Mouse (Mus musculus) liver, adult 2 months (tissue): ENCODE measurements around the gene Nxf2.

Experiments used
- CTCF ChIP-seq: fragments of 200-500 bp; IDR thresholded peaks from 2 replicates; pipeline ENCODE4 v1.5.1; 2011; ENCODE audit warnings: low read depth, low read length, control low read depth
- POLR2A ChIP-seq: fragments of 200-500 bp; IDR thresholded peaks from 2 replicates; pipeline ENCODE4 v1.6.1; 2011; ENCODE audit warnings: low read length, control low read depth; ENCODE audit not compliant: insufficient read depth; ENCODE audit errors: extremely low read depth

- no peak for TF ChIP-seq CTCF
- no peak for TF ChIP-seq POLR2A
Observed at GRCm38 (mm10) chrX:134919220-134919619, 45.3 kb downstream of the Nxf2 start.
